Mouse (Mus musculus) cerebellum, postnatal 14 days (tissue): ENCODE data around the gene Vps13d.

Experiments used
- DNase-seq, 2 experiments: peaks; one replicate each; pipeline ENCODE4 v3.0.0; 2021; ENCODE audit warnings: mixed read lengths in 2 of 2

Vps13d gene

DNA sequence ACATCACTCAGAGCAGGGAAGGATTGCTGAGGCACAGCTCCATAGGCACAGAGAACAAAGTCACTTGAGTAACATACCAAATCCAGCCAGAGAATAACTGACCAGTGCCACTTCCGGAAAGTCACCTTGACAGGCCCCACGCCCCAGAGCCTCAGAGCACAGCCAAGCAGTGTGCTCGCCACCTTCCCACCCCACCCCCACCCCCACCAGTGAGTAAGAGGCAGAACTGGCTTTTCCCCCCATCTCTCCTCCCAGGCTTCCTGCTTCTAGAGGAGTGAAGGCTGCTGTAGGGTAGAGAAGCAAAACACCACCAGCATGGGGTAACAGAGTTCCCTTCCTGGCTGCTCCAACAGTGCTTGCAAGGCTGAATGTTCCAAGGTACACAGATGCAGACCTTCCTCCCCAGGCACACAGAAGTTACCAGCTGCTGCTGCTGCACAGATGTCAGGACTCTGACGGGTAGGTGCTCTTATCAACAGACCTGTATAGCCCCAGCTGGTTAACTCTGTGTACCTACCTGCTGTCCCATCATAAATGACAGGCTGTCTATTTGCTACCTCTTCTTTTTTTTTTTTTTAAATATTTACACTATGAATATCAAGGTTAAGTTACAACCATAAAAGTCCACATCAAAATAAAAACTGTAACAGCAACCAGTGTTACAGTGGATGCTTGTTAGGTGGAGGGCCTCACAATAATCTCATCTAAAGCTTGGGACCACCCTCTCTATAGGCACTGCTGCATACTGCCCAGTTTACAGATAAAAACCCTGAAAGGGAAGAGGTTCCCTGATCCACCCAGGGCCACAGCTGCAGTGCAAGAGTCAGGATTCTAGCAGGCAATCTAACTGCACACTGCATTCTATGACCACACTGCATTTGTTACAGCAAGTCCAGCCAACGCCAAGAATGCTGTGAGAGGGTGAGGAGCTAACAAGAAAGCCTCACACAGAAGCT is 47.5 kb downstream of the Vps13d start:
- no peak for DNase-seq

DNA sequence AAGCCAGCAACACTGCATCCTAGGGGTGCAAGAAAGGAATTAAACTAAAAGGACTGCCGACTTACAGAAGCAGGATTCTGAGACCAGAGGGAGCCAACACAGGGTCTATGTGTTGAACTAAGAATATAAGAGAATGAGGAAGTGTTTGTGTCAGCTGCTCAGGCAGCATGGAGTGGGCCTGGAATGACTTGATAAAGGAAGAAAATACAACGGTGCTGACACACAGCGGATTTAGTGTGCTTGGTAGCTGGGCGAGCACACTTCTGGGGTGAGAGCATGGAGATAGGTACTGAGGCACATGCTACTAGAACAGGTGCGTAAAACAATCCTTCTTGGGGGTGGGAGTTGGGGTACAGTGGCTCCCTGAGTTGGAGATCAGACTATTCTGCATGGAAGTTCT is 51.3 kb downstream of the Vps13d start:
- no peak for DNase-seq

DNA sequence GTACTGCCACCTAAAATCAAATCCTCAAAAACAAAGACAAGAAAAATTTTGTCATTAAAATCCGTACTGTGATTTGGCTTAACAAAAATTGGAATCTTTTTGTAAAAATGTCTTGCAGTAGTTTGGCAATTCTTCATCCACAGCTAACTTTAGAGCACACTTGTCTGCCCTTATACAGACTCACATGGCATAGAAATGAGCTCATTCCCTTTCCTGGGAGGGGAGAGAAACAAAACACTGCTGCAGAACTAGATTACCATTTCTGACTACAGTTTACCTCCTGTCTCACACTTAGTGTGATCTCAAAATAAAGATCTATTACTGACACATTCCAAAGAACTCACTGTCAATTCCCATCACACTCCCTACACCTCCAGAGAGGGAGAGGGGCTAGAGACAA is 58.1 kb downstream of the Vps13d start:
- DNase-seq, result no peak

DNA sequence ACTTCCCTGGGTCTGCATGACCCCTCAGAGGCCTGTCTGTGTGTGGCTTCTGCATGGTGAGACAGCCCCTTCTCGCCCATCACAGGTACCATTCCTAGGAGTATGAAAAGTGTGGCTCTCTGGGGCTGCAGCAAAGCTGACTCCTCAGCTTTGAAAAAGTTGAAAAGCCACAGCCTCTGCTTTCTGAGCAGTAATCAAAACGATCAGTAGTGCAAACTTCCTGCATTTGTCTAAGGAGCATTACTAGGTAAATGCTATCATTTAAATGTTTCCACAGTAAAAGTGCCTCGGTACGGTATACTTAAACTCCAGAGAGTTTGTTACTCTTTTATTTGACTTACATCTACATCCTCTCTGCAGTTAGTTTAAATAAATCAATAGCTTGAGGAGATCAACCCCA is 59.3 kb downstream of the Vps13d start:
- no peak for DNase-seq

DNA sequence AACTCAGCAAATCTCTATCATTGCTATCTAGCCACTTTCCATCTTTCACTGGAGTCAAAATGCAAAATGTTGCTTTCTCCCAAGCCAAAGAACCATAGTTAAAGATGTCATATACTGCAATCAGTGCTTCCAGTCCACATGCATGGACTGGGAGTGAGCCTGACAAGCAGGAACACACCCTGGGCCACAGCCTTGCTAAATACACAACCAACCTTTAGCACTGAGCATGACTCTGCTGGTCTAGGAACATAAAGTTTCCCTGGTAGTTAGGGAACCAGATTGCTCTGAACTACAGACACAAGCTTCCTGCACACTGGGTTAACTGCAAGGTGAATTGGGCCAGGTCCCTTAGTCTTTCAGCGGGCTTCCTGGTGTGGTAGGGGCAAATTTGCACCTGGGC is 64.0 kb downstream of the Vps13d start:
- no peak for DNase-seq

DNA sequence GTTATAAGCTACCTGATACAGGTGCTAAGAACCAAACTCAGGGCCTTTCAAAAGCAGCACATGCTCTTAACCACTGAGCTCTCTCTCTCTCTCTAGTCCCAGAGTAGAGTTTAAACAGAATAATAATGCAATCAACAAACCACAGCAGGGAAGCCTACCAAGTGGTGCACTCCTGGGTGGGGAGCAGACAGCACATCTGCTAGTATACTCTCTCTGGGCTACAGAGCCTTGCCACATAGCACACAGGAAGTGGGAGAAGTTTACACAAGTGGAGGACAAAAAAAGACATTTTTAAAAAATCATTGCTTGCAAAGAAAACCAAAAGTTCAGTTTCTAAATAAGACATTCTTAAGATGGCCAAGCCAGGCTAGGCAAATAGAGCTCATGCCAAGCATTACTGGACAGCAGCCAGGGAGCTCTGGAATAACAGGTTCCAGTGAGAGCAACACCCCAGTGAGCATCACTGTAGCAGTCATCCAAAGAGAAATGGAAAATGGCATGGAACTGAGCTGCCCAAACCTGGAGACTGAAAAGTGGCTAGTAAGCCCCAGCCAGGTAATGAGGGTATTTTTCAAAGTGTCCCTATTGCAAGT is 64.8 kb downstream of the Vps13d start:
- DNase-seq, result peak; percentile 70 to 71

DNA sequence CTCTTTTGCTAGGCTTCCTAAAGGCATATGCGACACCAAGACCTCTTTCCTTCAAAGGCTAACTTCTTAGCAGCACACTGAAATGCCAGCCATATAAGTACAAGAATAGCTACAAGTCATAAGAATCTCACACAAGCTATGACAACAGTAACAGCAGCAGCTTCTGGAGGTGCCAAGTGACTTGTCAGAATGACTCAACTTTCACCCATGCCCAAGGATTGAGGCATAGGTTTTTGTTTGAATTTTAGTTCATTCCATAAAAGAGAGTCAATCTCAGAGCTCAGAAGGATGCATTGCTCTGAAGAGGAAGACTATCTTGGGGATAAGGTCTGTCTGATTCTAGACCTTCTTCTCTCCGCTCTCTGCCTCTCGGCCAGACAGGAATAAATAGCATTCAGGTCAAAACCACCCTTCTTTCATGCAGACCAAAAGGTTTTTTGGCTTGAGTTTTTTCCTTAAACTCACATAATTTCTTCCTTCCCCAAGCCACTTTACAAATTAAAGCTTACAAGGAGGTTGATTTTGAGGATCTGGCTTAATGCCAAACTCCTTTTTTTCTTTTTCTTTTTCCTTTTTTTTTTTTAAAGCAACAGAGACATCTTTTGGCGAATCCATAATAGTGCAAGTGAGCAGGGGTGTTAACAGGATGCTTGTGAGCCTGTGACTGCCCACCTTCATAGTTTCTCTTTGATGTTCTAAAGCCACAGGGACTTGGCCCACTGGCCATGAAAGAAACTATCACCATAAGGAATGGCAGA is 69.2 kb downstream of the Vps13d start:
- DNase-seq, result no peak

DNA sequence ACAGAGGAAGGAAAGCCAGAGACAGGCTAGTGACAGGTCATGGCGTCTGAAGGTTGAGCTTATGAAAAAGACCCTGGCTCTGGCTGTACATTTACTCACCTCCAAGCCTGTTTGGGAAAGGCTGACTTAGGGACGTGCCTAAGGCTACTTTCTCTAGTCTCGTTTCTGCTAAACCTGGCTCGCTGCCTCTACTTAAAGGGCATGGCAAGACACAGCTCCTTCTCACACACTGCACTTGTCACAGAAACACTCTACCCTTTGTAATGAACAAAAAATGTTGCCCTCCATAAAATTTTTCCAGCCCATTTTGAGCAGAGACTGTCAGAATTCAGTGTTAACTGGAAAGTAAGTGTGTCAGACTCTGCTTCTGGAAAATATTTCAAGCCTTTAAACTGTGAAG is 70.4 kb downstream of the Vps13d start:
- DNase-seq, result no peak

DNA sequence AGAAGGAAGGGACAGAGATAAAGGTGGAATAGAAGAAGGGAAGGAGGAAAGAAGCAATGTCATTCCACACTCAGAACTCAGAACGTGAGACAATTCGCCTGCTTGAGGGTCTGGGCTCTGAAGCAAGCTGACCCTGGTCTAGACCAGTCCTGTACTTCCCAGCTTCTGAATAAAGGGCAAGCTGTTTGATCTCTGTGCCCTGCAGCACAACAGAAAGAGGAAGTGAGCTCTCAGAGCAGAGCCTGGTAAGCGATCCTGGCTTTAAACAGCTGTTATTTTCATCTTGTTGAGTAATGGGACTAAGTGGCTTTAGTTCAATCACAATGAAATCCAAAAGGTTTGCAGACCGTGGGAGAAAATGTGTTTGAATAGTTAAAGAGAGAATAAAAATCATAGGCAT is 83.2 kb downstream of the Vps13d start:
- no peak for DNase-seq

DNA sequence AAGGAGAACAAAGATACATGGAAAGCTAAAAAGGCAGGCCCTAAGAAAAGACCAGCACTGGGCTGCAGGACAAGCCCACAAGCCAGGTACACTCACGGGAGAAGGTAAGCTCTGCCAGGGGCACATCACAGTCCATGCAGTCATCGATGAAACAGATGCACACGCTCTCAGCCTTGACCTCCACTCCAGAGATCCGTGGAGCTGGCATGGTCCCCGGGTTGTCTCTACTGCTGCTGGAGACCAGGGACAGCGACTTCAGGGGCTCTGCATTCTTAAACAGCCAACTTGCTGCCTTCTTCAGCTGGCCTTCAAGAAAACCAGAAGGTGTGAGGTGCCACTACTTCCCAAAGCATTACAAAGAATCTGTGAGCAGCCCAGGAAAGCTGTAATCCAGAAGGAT is 84.1 kb downstream of the Vps13d start:
- DNase-seq, result no peak

DNA sequence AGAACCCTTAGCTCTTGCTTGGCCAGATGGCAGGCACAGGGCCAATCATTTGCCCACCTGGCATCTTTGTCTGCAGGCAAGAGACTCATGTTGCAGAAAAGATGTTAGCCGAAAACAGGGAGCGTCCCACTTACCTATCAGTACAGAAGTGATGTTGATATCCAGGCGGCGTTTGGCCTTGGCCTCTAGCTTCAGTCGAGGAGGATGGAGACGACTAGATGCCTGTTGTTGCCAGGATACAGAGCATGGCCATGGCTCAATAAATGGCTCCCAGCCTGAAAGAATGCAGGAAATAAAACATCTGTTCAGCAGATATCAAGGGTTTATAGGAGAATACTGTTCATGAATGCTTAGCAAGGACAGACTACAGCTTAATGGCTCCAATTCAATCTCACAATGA is 88.0 kb downstream of the Vps13d start:
- no peak for DNase-seq

DNA sequence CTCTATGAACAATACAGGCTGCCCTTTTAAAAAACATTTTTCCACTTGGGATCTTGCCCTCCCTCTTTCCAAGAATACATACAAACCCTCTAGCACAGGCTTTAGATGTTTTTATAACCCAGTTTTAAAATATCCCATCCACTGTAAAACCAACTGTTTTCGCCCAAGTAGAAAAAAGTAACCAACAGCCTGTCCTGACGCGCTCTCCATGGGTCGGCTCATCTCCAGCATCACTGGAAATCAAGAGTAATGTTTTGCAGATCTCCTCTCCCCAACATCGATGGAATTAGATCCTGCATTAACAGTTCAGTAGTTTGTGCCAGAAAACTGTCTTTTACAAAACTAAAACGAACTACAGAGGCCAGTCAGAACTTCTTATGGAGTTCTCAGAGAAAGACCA is 89.5 kb downstream of the Vps13d start:
- no peak for DNase-seq

DNA sequence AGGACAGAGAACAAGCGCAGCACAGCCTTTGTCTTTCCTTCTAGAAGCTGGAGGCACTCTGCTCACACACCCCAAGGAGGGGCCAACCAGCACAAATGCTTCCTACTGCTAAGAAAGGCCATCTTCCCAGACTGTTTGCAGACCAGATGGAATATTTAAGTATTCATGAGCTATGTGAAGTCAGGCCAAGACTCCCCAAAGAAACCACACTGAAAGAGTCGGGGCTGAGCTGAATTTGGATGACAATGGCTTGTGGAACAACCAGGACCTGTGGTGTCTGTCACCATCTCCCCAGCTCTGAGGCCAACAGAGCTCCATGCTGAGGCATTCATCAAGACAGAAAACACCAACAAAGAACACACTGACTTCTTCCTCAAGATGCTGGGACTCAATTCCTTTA is 89.9 kb downstream of the Vps13d start:
- DNase-seq, result no peak

DNA sequence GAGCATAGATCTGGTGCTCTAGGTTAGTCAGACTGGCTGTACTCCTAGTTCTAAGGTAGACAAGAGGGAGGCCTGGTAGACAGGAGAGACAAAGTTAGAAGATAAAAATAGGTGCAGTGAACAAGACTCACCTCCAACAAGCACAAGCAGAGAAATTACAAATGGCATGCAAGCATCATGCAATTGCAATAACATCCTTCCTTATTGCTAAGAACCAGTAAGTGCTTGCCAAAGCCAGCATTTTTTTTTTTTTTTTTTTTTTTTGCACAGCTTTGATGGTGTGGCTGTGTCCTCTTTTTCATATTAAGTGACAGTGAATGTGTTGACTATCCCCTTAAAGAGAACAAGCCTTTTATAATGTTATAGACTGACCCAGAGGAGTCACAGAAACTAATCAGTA is 91.2 kb downstream of the Vps13d start:
- DNase-seq, result no peak

DNA sequence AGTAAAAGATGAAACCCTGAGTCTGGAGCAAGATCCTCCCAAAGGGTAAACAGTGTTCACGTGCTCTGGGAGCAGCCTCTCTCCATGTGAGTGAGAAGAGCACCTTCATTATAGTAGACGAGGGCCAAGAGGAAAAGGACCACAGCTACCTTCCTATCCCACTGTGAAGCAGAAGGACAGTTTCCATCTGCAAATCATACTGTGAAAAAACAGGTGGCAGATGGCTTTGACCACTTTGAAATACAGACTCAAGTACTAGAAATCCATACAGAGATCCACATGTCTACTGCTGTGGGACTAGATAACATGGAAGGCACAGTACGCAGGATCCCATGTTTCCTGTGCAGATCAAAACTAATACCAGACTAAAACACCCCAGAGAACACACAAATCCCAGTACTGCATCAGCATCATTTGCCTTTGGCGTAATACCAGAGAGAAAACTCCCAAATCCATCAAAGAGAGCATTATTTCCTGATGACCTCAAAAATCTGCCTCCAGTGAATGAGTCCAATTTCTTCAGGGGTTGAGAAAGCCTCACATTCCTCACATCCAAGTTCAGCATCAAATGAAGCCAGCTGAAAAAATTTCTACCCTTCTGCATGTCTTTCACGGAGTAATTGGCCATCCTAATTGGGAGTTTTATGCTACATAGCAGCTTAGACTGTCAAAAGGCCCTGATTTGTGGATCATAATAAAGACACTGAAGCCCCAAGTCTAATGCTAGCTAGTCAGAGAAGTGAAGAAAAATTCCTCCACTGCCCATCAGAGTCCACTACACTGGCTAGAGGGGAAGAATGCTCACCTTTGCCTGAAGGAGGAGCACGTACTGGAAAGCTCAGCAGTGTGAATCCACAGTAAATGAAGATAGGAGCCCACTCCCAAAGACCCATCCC is 92.7 kb downstream of the Vps13d start:
- peak in 1 of 2 experiments; percentile 30 for DNase-seq

DNA sequence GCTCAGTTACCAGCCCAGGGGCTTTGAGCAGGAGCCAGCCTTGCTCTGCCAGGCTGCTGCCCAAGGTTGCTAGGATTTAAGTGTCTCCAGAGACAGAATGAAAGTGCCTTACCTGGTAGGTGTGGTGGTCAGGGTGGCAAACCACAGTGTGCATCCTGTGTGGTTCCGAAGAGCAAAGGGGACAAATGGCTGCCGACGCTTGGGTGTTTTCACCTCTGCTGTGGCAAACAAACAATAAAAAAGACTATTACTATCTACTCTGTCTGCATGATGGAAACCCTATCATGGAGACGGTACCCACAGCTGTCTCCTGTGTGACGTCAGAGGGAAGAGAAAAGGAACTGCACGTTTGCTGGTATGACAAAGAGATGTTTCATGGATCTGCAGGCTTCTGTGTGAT is 95.0 kb downstream of the Vps13d start:
- peak in 1 of 2 experiments; percentile 24 for DNase-seq

DNA sequence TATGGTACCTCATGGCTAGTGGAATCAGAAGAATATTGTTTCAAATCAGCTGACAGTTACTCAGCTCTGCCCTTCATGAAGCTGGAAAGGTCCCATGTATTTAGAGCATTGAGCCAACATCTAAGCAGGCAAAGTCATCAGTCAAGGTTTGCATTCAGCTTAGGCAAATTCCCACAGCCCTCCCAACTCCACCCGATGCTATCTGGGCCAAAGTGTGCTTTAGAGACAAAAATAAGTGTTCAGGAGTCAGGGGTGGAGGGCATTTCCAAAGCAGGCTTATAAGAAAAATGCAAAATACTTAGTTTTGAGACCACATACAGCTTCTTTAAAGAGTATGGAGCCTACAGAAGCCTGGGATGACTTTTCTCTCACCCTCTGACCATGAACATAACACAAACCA is 95.5 kb downstream of the Vps13d start:
- DNase-seq, result peak in 1 of 2 experiments; percentile 17

DNA sequence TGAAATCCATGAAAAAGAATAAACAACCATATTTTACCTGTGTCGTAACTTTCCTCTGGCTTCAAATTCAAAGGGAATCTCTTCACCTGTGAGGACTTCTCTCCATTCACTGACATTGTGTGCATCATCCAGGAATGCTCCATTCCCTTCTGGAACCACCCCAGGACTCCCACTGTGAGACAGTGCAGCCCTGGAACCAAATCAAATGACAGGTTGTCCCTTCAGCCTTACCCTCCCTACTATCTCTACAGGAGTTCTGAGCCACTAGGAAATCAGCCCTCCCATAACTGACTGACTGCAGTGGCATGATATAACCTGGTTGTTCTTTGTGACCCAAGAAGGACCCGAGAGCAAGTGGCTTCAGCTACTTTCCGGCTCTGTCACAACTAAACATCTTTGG is 96.8 kb downstream of the Vps13d start:
- DNase-seq, result peak; percentile 98 to 99

DNA sequence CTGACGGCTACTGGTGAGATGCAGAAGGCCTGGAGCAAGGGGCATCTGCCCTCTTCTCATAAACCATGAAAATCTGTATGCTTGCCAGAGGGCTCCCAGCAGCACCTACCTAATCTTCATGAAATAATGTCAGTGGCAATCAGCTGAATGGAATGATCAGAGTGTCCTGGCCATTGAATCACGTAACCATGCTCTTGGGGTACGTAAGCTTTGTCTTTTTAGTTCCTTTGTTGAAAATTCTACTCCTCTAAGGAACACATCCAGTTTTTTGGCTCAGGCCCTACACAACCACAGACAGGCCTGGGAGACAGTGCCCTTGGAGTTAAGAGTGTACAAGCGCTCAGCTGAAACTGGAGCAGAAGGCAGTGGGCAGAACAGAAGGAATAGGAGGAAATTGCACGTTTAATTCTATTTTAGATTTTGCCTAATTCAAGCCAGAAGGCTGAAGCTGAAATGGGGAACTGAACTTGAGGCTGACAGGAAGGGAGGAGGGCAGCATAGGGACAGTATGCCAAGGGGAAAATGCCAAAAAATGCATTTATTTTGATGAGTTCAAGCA is 98.2 kb downstream of the Vps13d start:
- DNase-seq, result peak; percentile 49 to 70

DNA sequence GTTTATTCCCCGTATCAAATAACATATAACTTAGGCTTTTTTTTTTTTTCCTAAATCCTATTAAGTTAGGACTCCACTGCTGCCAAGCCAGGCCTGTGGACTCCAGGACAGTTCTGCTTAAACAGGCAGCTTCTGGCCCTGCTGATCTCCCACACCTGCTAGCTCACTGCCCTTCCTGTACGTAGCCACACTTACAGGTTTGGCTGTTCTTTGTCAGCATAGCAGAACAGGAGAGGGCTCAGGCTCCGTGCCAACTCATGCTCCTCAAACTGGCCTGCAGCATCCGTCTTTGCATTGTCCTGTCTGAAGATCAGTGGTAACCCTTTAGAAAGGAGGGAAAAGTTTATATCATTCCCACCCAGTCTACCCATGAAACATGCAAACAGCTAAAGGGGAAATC is 108.3 kb downstream of the Vps13d start:
- DNase-seq, result peak in 1 of 2 experiments; percentile 29

DNA sequence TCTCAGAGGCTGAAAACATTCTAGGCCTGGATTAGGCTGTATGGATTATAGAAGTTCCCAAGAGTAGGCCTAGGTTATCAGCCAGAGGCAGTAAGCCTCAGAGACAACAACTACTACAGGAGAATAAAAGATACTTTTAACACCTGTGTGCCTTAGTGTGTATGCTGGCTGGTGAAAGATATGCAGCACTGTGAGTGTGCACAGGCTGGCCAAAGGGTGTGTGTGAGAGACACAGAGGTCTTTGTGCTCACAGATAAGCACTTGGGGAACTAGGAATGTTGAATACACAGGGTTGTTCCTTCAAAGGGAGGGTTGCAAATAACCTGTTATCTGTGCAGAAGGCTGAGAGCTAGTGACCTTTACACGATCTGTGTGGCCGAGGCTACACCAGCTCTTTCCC is 115.5 kb downstream of the Vps13d start:
- no peak for DNase-seq

DNA sequence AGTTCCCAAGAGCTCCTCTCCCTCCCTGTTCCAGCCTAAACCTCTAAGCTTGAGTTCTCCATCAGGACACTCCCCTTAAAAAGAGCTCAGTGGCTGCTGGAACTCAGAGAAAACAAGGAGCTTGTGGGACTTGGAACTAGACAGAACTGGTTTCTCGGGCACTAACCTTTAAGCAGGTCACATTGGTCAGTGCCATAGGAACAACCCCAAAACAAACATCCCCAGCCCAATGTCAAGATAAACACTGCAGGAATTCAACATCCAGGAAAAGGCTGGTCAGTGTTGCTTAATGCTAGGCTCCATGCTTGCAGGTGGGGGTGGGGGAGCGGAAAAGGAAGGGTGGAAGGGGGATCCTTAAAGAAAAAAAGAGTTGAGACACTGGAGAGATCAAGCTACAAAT is 120.5 kb downstream of the Vps13d start:
- no peak for DNase-seq
